ENCODE assay signal across 9 mouse cellular contexts in the genomic region with DNA sequence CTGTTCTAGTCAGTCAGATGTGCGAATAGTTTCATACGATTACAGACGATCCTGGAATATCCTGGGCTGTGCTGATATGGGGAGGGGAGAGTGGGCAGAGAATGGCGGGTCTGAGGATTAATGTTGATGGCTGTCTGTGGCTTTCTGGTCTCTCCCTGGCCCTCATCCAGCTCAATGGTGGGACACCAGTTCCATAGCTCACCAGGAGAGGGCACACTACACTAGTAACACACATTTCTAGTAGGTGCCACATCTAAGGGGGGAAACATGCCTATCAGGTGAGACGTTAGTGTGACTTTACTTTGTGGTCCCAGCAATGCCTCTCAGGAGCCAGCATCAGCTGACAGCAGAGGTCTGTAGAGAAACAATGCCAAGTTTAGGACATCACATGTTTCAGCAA.
DNase-seq lines count a peak whose midpoint lies in the region; ATAC-seq and TF ChIP-seq lines count a peak whose summit lies in the region.
"Had no signal": no experiment of that assay in that cellular context is flagged by ENCODE, and none has a peak within 500 bp of the region (broad histone marks: within the 10 kb centered on the region; RNA-seq: fewer than 3 reads in every experiment).

No protein-coding gene starts in this region.

- no peaks in the 10 kb centered on the region for H3K9me3 ChIP-seq in heart, embryonic 10.5 days
- H3K9me3 ChIP-seq: midbrain, embryonic 12.5 days had no signal

- H3K27me3 ChIP-seq in heart, embryonic 10.5 days (ENCODE audit: insufficient read depth, poor library complexity, severe bottlenecking), result no peaks in the 10 kb centered on the region
- no peaks in the 10 kb centered on the region for H3K27me3 ChIP-seq in small intestine, adult 2 months (ENCODE audit: control insufficient read depth, insufficient read depth, low read length)
- H3K27me3 ChIP-seq: midbrain, embryonic 12.5 days had no signal

- TF ChIP-seq CTCF in small intestine, adult 2 months (IDR thresholded peaks at IDR 0.05; ENCODE audit: extremely low read depth, insufficient read length, insufficient replicate concordance, low read depth, low read length), result peak; percentile 27; the same call in 1 of the 2 replicates

- WGBS in heart, embryonic 10.5 days, result 60% methylated on average over 5 of the region's 5 CpGs
- 48% methylated on average over 5 of the region's 5 CpGs for WGBS in small intestine, adult 2 months

- ATAC-seq in erythroid progenitor cell, adult 5-6 weeks (replicated peaks; ENCODE audit: low FRiP score, poor library complexity, severe bottlenecking), result no peak

- H3K4me3 ChIP-seq in heart, embryonic 10.5 days, result no peak overlapping the region
- no peak overlapping the region for H3K4me3 ChIP-seq in small intestine, adult 2 months (ENCODE audit: low read depth, low read length)
- H3K4me3 ChIP-seq: midbrain, embryonic 12.5 days had no signal

- H3K27ac ChIP-seq in heart, embryonic 10.5 days, result no peak overlapping the region
- H3K27ac ChIP-seq in small intestine, adult 2 months (ENCODE audit: insufficient read depth, low read depth, low read length), result no peak overlapping the region
- H3K27ac ChIP-seq: midbrain, embryonic 12.5 days had no signal

- peak; percentile 6 to 34 for DNase-seq in heart, adult 18-20 months
- DNase-seq in heart, embryonic 10.5 days (ENCODE audit: low spot score), result no peak
- DNase-seq in right cerebral cortex, adult 2 months (ENCODE audit: low spot score in 2 of 2), result peak; percentile 26 to 36
- DNase-seq in right cerebral cortex, adult 18-20 months, result no peak
- peak; percentile 58 for DNase-seq in adrenal gland, postnatal 14 days
- DNase-seq in kidney, postnatal 25 days, result peak; percentile 39 to 56

- TF ChIP-seq POLR2A in small intestine, adult 2 months (IDR thresholded peaks at IDR 0.05; ENCODE audit: low read depth, low read length), result no peak

- H3K4me1 ChIP-seq in heart, embryonic 10.5 days, result 0 out of 2 replicates have a peak, but pooled peaks cover 2% of the 10 kb centered on the region
- no peaks in the 10 kb centered on the region for H3K4me1 ChIP-seq in small intestine, adult 2 months (ENCODE audit: control insufficient read depth, insufficient read depth, insufficient read length, low read length)
- H3K4me1 ChIP-seq: midbrain, embryonic 12.5 days had no signal

- no peaks in the 10 kb centered on the region for H3K36me3 ChIP-seq in heart, embryonic 10.5 days
- no peaks in the 10 kb centered on the region for H3K36me3 ChIP-seq in small intestine, adult 2 months (ENCODE audit: control insufficient read depth, insufficient read depth, low read length)
- H3K36me3 ChIP-seq: midbrain, embryonic 12.5 days had no signal

Comparison
In these comparisons a context has a peak if more than half of its experiments do, and no peak if none do; other contexts are left out.
1. DNase-seq: peak in heart, adult 18-20 months (2 of 2), right cerebral cortex, adult 2 months (2 of 2), adrenal gland, postnatal 14 days (single experiment) and kidney, postnatal 25 days (2 of 2); none in heart, embryonic 10.5 days (single experiment) and right cerebral cortex, adult 18-20 months (single experiment).